Mouse (Mus musculus): ENCODE measurements around the gene Hmgcs2.

Gene Hmgcs2

GRCm38 (mm10) chr3:98339097-98339705 is 59.0 kb downstream of the Hmgcs2 start:
- peak; percentile 58 to 70 for DNase-seq

- DNase-seq = peak; percentile 82 to 86
Observed at GRCm38 (mm10) chr3:98339706-98340109, 59.5 kb downstream of the Hmgcs2 start, which contains the start of gene Phgdh. Gene Phgdh (minus strand): TSS chr3:98339990.

GRCm38 (mm10) chr3:98340818-98341594 is 60.8 kb downstream of the Hmgcs2 start:
- DNase-seq = no peak

- no peak for DNase-seq
Observed at GRCm38 (mm10) chr3:98343235-98343634, 63.0 kb downstream of the Hmgcs2 start.

GRCm38 (mm10) chr3:98348106-98348505 is 67.9 kb downstream of the Hmgcs2 start:
- peak; percentile 33 to 56 for DNase-seq

GRCm38 (mm10) chr3:98348705-98349104 is 68.5 kb downstream of the Hmgcs2 start:
- peak; percentile 21 to 32 for DNase-seq

GRCm38 (mm10) chr3:98353892-98354291 is 73.7 kb downstream of the Hmgcs2 start:
- DNase-seq = peak; percentile 26 to 45

GRCm38 (mm10) chr3:98355344-98356025 is 75.2 kb downstream of the Hmgcs2 start:
- DNase-seq = no peak

GRCm38 (mm10) chr3:98356026-98356365 is 75.8 kb downstream of the Hmgcs2 start:
- DNase-seq = no peak

GRCm38 (mm10) chr3:98356632-98357370 is 76.6 kb downstream of the Hmgcs2 start:
- DNase-seq = no peak
